Mouse (Mus musculus): ENCODE data around the gene Slc39a10. TPM values are rescaled to one million over a fixed set of nuclear protein-coding genes. Genes with fewer than 3 reads are reported as not detected.

Slc39a10 gene
- polyA plus RNA-seq, 1 experiment from 2014 or later, result 66.8 TPM

- Histone ChIP-seq H3K9me3 (ENCODE audit: control insufficient read depth, low read length) (no peaks in the 10 kb centered on the region), H3K4me3 (ENCODE audit: low read length) (peak overlapping the region; percentile 93), H3K27me3 (ENCODE audit: control insufficient read depth, insufficient read depth, low read length) (no peaks in the 10 kb centered on the region), H3K4me1 (ENCODE audit: control insufficient read depth, insufficient read depth, low read length) (peaks cover 14% of the 10 kb centered on the region; the same call in 1 of the 2 replicates), H3K27ac (ENCODE audit: low read depth, low read length) (peak overlapping the region; percentile 99), H3K4me2 (replicated peaks; ENCODE audit: low read depth, low read length) (peak overlapping the region; percentile 44), H3K36me3 (ENCODE audit: control insufficient read depth, insufficient read depth, low read length) (no peaks in the 10 kb centered on the region), H3K9ac (ENCODE audit: low read depth, low read length) (peak overlapping the region; percentile 98; the same call in 1 of the 2 replicates)
- 24% methylated on average over 18 of the region's 18 CpGs for WGBS
- ATAC-seq (ENCODE audit: low FRiP score, low TSS enrichment), result no peak; the same call in 1 of the 2 replicates
Observed at GRCm38 (mm10) chr1:46854036-46854900, 38.4 kb downstream of the Slc39a10 start.

GRCm38 (mm10) chr1:46853317-46854035 is 39.2 kb downstream of the Slc39a10 start:
- Histone ChIP-seq H3K36me3 (ENCODE audit: control insufficient read depth, insufficient read depth, low read length) (no peaks in the 10 kb centered on the region), H3K4me2 (replicated peaks; ENCODE audit: low read depth, low read length) (peak overlapping the region; percentile 67), H3K27ac (ENCODE audit: low read depth, low read length) (peak overlapping the region; percentile 99), H3K27me3 (ENCODE audit: control insufficient read depth, insufficient read depth, low read length) (no peaks in the 10 kb centered on the region), H3K4me3 (ENCODE audit: low read length) (peak overlapping the region; percentile 93), H3K9ac (ENCODE audit: low read depth, low read length) (peak overlapping the region; percentile 98), H3K4me1 (ENCODE audit: control insufficient read depth, insufficient read depth, low read length) (peaks cover 14% of the 10 kb centered on the region; the same call in 1 of the 2 replicates), H3K9me3 (ENCODE audit: control insufficient read depth, low read length) (no peaks in the 10 kb centered on the region)
- peak; percentile 96 for ATAC-seq (ENCODE audit: low FRiP score, low TSS enrichment)
- under 1% methylated on average over 84 of the region's 86 CpGs for WGBS

- WGBS, result 1% methylated on average over 69 of the region's 75 CpGs
- ATAC-seq (ENCODE audit: low FRiP score, low TSS enrichment), result peak; percentile 60
- H3K4me1 ChIP-seq (ENCODE audit: control insufficient read depth, insufficient read depth, low read length), result peaks cover 14% of the 10 kb centered on the region; the same call in 1 of the 2 replicates
Observed at GRCm38 (mm10) chr1:46852600-46853272, 39.9 kb downstream of the Slc39a10 start.

GRCm38 (mm10) chr1:46852216-46852599 is 40.4 kb downstream of the Slc39a10 start:
- H3K4me1 ChIP-seq (ENCODE audit: control insufficient read depth, insufficient read depth, low read length), result peaks cover 14% of the 10 kb centered on the region; the same call in 1 of the 2 replicates
- no peak for ATAC-seq (ENCODE audit: low FRiP score, low TSS enrichment)
- peak overlapping the region; percentile 93 for H3K4me3 ChIP-seq (ENCODE audit: low read length)
- no peaks in the 10 kb centered on the region for H3K36me3 ChIP-seq (ENCODE audit: control insufficient read depth, insufficient read depth, low read length)
- H3K27ac ChIP-seq (ENCODE audit: low read depth, low read length), result peak overlapping the region; percentile 99
- WGBS, result 0% methylated on average over 4 of the region's 4 CpGs
- H3K9me3 ChIP-seq (ENCODE audit: control insufficient read depth, low read length), result no peaks in the 10 kb centered on the region
- no peaks in the 10 kb centered on the region for H3K27me3 ChIP-seq (ENCODE audit: control insufficient read depth, insufficient read depth, low read length)
- H3K4me2 ChIP-seq (replicated peaks; ENCODE audit: low read depth, low read length), result peak overlapping the region; percentile 67
- H3K9ac ChIP-seq (ENCODE audit: low read depth, low read length), result peak overlapping the region; percentile 98

More at GRCm38 (mm10) chr1:46852600-46853272, 39.9 kb downstream of the Slc39a10 start:
- H3K4me2 ChIP-seq (replicated peaks; ENCODE audit: low read depth, low read length), result peak overlapping the region; percentile 67
- H3K36me3 ChIP-seq (ENCODE audit: control insufficient read depth, insufficient read depth, low read length), result no peaks in the 10 kb centered on the region
- peak overlapping the region; percentile 98 for H3K9ac ChIP-seq (ENCODE audit: low read depth, low read length)
- no peaks in the 10 kb centered on the region for H3K27me3 ChIP-seq (ENCODE audit: control insufficient read depth, insufficient read depth, low read length)
- peak overlapping the region; percentile 99 for H3K27ac ChIP-seq (ENCODE audit: low read depth, low read length)
- no peaks in the 10 kb centered on the region for H3K9me3 ChIP-seq (ENCODE audit: control insufficient read depth, low read length)
- peak overlapping the region; percentile 93 for H3K4me3 ChIP-seq (ENCODE audit: low read length)

- H3K27me3 ChIP-seq (ENCODE audit: control insufficient read depth, insufficient read depth, low read length), result no peaks in the 10 kb centered on the region
- peak overlapping the region; percentile 67 for H3K4me2 ChIP-seq (replicated peaks; ENCODE audit: low read depth, low read length)
- peak overlapping the region; percentile 93; the same call in 1 of the 2 replicates for H3K4me3 ChIP-seq (ENCODE audit: low read length)
- 58% methylated on average over 4 of the region's 4 CpGs for WGBS
- H3K27ac ChIP-seq (ENCODE audit: low read depth, low read length), result peak overlapping the region; percentile 2; the same call in 1 of the 2 replicates
- peak overlapping the region; percentile 36; the same call in 1 of the 2 replicates for H3K9ac ChIP-seq (ENCODE audit: low read depth, low read length)
- H3K9me3 ChIP-seq (ENCODE audit: control insufficient read depth, low read length), result no peaks in the 10 kb centered on the region
- no peak for ATAC-seq (ENCODE audit: low FRiP score, low TSS enrichment)
- no peaks in the 10 kb centered on the region for H3K36me3 ChIP-seq (ENCODE audit: control insufficient read depth, insufficient read depth, low read length)
- peaks cover 14% of the 10 kb centered on the region; the same call in 1 of the 2 replicates for H3K4me1 ChIP-seq (ENCODE audit: control insufficient read depth, insufficient read depth, low read length)
Observed at GRCm38 (mm10) chr1:46851586-46851985, 41.1 kb downstream of the Slc39a10 start.

GRCm38 (mm10) chr1:46849758-46850157 is 42.9 kb downstream of the Slc39a10 start:
- no peaks in the 10 kb centered on the region for H3K9me3 ChIP-seq (ENCODE audit: control insufficient read depth, low read length)
- no peaks in the 10 kb centered on the region for H3K27me3 ChIP-seq (ENCODE audit: control insufficient read depth, insufficient read depth, low read length)
- H3K4me1 ChIP-seq (ENCODE audit: control insufficient read depth, insufficient read depth, low read length), result peaks cover 13% of the 10 kb centered on the region; the same call in 1 of the 2 replicates
- no peak overlapping the region for H3K4me2 ChIP-seq (replicated peaks; ENCODE audit: low read depth, low read length)
- no peak overlapping the region for H3K4me3 ChIP-seq (ENCODE audit: low read length)
- WGBS, result 76% methylated on average over 1 of the region's 1 CpGs
- H3K27ac ChIP-seq (ENCODE audit: low read depth, low read length), result no peak overlapping the region
- no peak overlapping the region for H3K9ac ChIP-seq (ENCODE audit: low read depth, low read length)
- ATAC-seq (ENCODE audit: low FRiP score, low TSS enrichment), result no peak
- no peaks in the 10 kb centered on the region for H3K36me3 ChIP-seq (ENCODE audit: control insufficient read depth, insufficient read depth, low read length)

GRCm38 (mm10) chr1:46845221-46845620 is 47.4 kb downstream of the Slc39a10 start:
- no peak for ATAC-seq (ENCODE audit: low FRiP score, low TSS enrichment)
- no peak overlapping the region for H3K9ac ChIP-seq (ENCODE audit: low read depth, low read length)
- H3K27ac ChIP-seq (ENCODE audit: low read depth, low read length), result no peak overlapping the region
- no peaks in the 10 kb centered on the region for H3K4me1 ChIP-seq (ENCODE audit: control insufficient read depth, insufficient read depth, low read length)
- no peak overlapping the region for H3K4me2 ChIP-seq (replicated peaks; ENCODE audit: low read depth, low read length)
- no peaks in the 10 kb centered on the region for H3K27me3 ChIP-seq (ENCODE audit: control insufficient read depth, insufficient read depth, low read length)
- H3K9me3 ChIP-seq (ENCODE audit: control insufficient read depth, low read length), result no peaks in the 10 kb centered on the region
- no peak overlapping the region for H3K4me3 ChIP-seq (ENCODE audit: low read length)
- 45% methylated on average over 5 of the region's 5 CpGs for WGBS
- no peaks in the 10 kb centered on the region for H3K36me3 ChIP-seq (ENCODE audit: control insufficient read depth, insufficient read depth, low read length)

- H3K27ac ChIP-seq (ENCODE audit: low read depth, low read length), result no peak overlapping the region
- WGBS, result 58% methylated on average over 2 of the region's 2 CpGs
- ATAC-seq (ENCODE audit: low FRiP score, low TSS enrichment), result peak; percentile 43; the same call in 1 of the 2 replicates
- no peak overlapping the region for H3K4me3 ChIP-seq (ENCODE audit: low read length)
- no peaks in the 10 kb centered on the region for H3K9me3 ChIP-seq (ENCODE audit: control insufficient read depth, low read length)
- H3K9ac ChIP-seq (ENCODE audit: low read depth, low read length), result no peak overlapping the region
- no peaks in the 10 kb centered on the region for H3K27me3 ChIP-seq (ENCODE audit: control insufficient read depth, insufficient read depth, low read length)
- H3K4me2 ChIP-seq (replicated peaks; ENCODE audit: low read depth, low read length), result no peak overlapping the region
- H3K36me3 ChIP-seq (ENCODE audit: control insufficient read depth, insufficient read depth, low read length), result no peaks in the 10 kb centered on the region
- H3K4me1 ChIP-seq (ENCODE audit: control insufficient read depth, insufficient read depth, low read length), result no peaks in the 10 kb centered on the region
Observed at GRCm38 (mm10) chr1:46844281-46844680, 48.4 kb downstream of the Slc39a10 start.
